Mouse (Mus musculus): Measurements from ENCODE around the gene Mcoln2. TPM values are rescaled to one million over a fixed set of nuclear protein-coding genes. Genes with fewer than 3 reads are reported as not detected.
A peak's percentile ranks its signal among the peaks of the same experiment; 100 is the strongest.

Mcoln2 gene
- total RNA-seq, 1 experiment: 0.40 TPM

DNA sequence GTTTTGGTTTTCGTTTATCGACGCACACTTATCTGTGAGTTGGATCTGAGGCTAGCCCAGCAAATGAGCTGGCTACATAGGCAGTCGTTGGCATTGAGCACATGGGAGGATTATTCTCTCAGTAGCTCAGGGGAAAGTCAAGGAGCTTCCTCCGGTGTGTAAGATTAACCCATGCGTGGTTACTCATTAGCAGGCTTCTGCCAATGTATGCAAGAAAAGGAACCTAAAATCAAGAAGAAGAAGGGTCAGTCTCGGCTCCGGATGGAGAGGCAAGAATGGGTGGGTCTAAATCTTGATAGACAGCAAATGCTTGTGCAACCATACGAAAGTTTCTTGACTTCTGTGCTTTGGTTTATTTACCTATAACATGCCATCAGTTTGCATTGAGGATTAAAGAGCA, 24.6 kb downstream of the Mcoln2 start:
- in situ Hi-C loops (cut with MboI; ENCODE audit: low sequenced_read_pairs in 2 of 2, unreplicated experiment in 2 of 2): no loop called here
- no peak for DNase-seq (ENCODE audit: low read depth, low spot score)
- Histone ChIP-seq H3K36me3 (ENCODE audit: control insufficient read depth, insufficient read depth, low read length, poor library complexity, severe bottlenecking) (no peaks in the 10 kb centered on the region), H3K27ac (ENCODE audit: insufficient read depth, low read depth, low read length, poor library complexity, severe bottlenecking) (no peak overlapping the region), H3K9ac (ENCODE audit: insufficient read depth, low read depth, low read length, poor library complexity, severe bottlenecking) (no peak overlapping the region), H3K4me3 (ENCODE audit: insufficient read depth in 1 of 2, low read depth in 1 of 2, low read length in 2 of 2, poor library complexity in 1 of 2, severe bottlenecking in 1 of 2) (no peak overlapping the region), H3K9me3 (ENCODE audit: control insufficient read depth, insufficient read depth, low read depth, low read length) (no peaks in the 10 kb centered on the region), H3K4me1 (ENCODE audit: control insufficient read depth in 2 of 2, insufficient read depth in 2 of 2, low read length in 2 of 2, poor library complexity in 1 of 2) (no peaks in the 10 kb centered on the region)
- TF ChIP-seq ZNF384 (IDR thresholded peaks at IDR 0.05; ENCODE audit: low read depth, low read length) (no peak), HCFC1 (IDR thresholded peaks at IDR 0.05; ENCODE audit: borderline replicate concordance, insufficient read depth, low read length) (no peak), CHD2 (IDR thresholded peaks at IDR 0.05; ENCODE audit: low read depth, low read length) (no peak), MAFK (IDR thresholded peaks at IDR 0.05; ENCODE audit: insufficient read depth, low read depth, low read length) (no peak), ZC3H11A (IDR thresholded peaks at IDR 0.05; ENCODE audit: borderline replicate concordance, low read depth, low read length) (no peak)

DNA sequence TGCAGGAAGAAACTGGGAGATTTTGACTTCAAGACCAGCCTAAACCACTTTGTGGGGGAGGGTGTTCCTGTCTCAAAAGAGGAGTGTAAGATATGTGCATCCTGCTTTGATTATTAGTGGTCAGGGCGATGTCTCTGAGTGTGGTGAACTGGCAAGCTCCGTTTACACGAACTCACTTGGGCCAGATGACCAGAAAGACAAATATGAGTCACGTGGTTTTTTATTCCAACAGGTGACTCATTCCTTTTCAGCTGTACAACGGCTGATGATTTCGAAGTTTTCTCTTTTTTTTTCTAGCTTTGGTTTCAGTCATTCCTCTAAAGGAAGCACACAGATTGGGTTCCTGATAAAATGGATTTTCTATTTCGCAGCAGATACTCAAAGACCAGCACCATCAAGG, 27.7 kb downstream of the Mcoln2 start:
- in situ Hi-C loops (cut with MboI; ENCODE audit: low sequenced_read_pairs in 2 of 2, unreplicated experiment in 2 of 2): loop anchor here (5.0 to 25.0 kb wide), 4 partner anchors 120 to 765 kb away; no protein-coding TSS in a partner anchor
- DNase-seq (ENCODE audit: low read depth, low spot score): no peak
- no peak for TF ChIP-seq ZC3H11A (IDR thresholded peaks at IDR 0.05; ENCODE audit: borderline replicate concordance, low read depth, low read length)
- no peak for TF ChIP-seq MAFK (IDR thresholded peaks at IDR 0.05; ENCODE audit: insufficient read depth, low read depth, low read length)
- no peak for TF ChIP-seq ZNF384 (IDR thresholded peaks at IDR 0.05; ENCODE audit: low read depth, low read length)
- TF ChIP-seq HCFC1 (IDR thresholded peaks at IDR 0.05; ENCODE audit: borderline replicate concordance, insufficient read depth, low read length): no peak
- no peak for TF ChIP-seq CHD2 (IDR thresholded peaks at IDR 0.05; ENCODE audit: low read depth, low read length)
- Histone ChIP-seq H3K9me3 (ENCODE audit: control insufficient read depth, insufficient read depth, low read depth, low read length) (no peaks in the 10 kb centered on the region), H3K9ac (ENCODE audit: insufficient read depth, low read depth, low read length, poor library complexity, severe bottlenecking) (no peak overlapping the region), H3K27ac (ENCODE audit: insufficient read depth, low read depth, low read length, poor library complexity, severe bottlenecking) (no peak overlapping the region), H3K4me1 (ENCODE audit: control insufficient read depth in 2 of 2, insufficient read depth in 2 of 2, low read length in 2 of 2, poor library complexity in 1 of 2) (peaks cover 0 to 3% of the 10 kb centered on the region in 2 experiments; a peak in 1 of 4 replicates), H3K4me3 (ENCODE audit: insufficient read depth in 1 of 2, low read depth in 1 of 2, low read length in 2 of 2, poor library complexity in 1 of 2, severe bottlenecking in 1 of 2) (no peak overlapping the region), H3K36me3 (ENCODE audit: control insufficient read depth, insufficient read depth, low read length, poor library complexity, severe bottlenecking) (no peaks in the 10 kb centered on the region)

DNA sequence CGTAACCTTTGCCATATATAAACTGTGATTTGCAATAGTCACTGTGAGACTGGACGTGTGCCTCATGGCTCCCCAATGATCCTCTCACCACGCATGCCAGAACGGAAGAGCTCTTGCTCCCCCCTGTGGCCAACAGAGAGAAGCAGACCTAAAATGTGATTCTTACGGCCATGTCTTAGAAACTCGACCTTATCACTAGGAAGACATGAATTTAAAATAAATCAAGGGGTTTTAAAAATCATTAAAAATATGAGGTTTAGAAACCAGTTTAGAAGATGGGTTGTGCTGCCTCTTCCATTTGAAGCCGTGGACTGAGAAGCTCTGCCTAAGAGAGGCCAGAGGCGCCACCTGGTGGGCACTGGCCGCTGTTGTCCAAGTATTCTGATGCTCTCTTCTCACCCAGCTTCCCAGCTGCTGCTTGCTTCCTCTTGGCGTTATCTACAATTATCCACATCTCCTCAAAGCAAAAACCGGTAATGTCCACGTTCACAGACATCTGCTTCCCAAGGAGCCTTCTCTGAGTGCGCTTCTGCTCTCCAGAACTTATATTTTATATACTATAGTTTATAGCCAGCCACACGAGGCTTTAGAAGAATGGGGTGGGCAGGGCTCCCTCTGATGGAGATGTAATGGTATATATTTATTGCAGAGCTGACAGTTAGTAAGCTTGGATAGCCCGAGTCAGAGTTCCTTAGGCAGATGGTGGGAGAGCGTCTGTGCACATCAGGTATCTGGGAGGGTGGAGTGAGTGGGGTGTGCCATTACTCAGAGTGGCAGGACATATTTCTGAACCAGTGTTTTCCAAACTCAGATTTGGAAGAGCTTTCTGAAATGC, 28.3 kb downstream of the Mcoln2 start:
- Histone ChIP-seq H3K36me3 (ENCODE audit: control insufficient read depth, insufficient read depth, low read length, poor library complexity, severe bottlenecking) (no peaks in the 10 kb centered on the region), H3K27ac (ENCODE audit: insufficient read depth, low read depth, low read length, poor library complexity, severe bottlenecking) (no peak overlapping the region), H3K9me3 (ENCODE audit: control insufficient read depth, insufficient read depth, low read depth, low read length) (no peaks in the 10 kb centered on the region), H3K4me3 (ENCODE audit: insufficient read depth in 1 of 2, low read depth in 1 of 2, low read length in 2 of 2, poor library complexity in 1 of 2, severe bottlenecking in 1 of 2) (peak overlapping the region in 1 of 2 experiments; percentile 49; a peak in 2 of 4 replicates), H3K9ac (ENCODE audit: insufficient read depth, low read depth, low read length, poor library complexity, severe bottlenecking) (no peak overlapping the region), H3K4me1 (ENCODE audit: control insufficient read depth in 2 of 2, insufficient read depth in 2 of 2, low read length in 2 of 2, poor library complexity in 1 of 2) (peaks cover 0 to 3% of the 10 kb centered on the region in 2 experiments; a peak in 1 of 4 replicates)
- DNase-seq (ENCODE audit: low read depth, low spot score): peak; percentile 72
- no peak for TF ChIP-seq ZNF384 (IDR thresholded peaks at IDR 0.05; ENCODE audit: low read depth, low read length)
- peak; percentile 74 for TF ChIP-seq ZC3H11A (IDR thresholded peaks at IDR 0.05; ENCODE audit: borderline replicate concordance, low read depth, low read length)
- no peak for TF ChIP-seq CHD2 (IDR thresholded peaks at IDR 0.05; ENCODE audit: low read depth, low read length)
- in situ Hi-C loops (cut with MboI; ENCODE audit: low sequenced_read_pairs in 2 of 2, unreplicated experiment in 2 of 2): loop anchor here (5.0 to 25.0 kb wide), 4 partner anchors 121 to 766 kb away; no protein-coding TSS in a partner anchor

DNA sequence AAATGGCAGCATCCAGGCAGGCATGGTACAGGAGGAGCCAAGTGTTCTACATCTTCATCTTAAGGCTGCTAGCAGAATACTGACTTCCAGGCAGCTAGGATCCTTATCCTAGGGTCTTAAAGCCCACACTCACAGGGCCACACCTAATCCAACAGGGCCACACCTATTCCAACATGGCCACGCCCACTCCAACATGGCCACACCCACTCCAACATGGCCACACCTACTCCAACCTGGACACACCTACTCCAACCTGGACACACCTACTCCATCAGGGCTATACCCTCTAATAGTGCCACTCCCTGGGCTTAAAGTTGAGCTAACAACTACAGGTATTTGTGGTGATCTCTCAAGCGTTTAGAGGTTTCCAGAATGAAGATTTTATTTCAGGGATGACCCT, 30.7 kb downstream of the Mcoln2 start:
- in situ Hi-C loops (cut with MboI; ENCODE audit: low sequenced_read_pairs in 2 of 2, unreplicated experiment in 2 of 2): loop anchor here in 1 of 2 experiments (25.0 kb wide), 1 partner anchor 768 kb away; no protein-coding TSS in a partner anchor
- DNase-seq (ENCODE audit: low read depth, low spot score): peak; percentile 43
- Histone ChIP-seq H3K4me1 (ENCODE audit: control insufficient read depth in 2 of 2, insufficient read depth in 2 of 2, low read length in 2 of 2, poor library complexity in 1 of 2) (peaks cover 0 to 3% of the 10 kb centered on the region in 2 experiments; a peak in 1 of 4 replicates), H3K9me3 (ENCODE audit: control insufficient read depth, insufficient read depth, low read depth, low read length) (no peaks in the 10 kb centered on the region), H3K27ac (ENCODE audit: insufficient read depth, low read depth, low read length, poor library complexity, severe bottlenecking) (no peak overlapping the region), H3K9ac (ENCODE audit: insufficient read depth, low read depth, low read length, poor library complexity, severe bottlenecking) (no peak overlapping the region), H3K36me3 (ENCODE audit: control insufficient read depth, insufficient read depth, low read length, poor library complexity, severe bottlenecking) (no peaks in the 10 kb centered on the region), H3K4me3 (ENCODE audit: insufficient read depth in 1 of 2, low read depth in 1 of 2, low read length in 2 of 2, poor library complexity in 1 of 2, severe bottlenecking in 1 of 2) (no peak overlapping the region)
- TF ChIP-seq ZNF384 (IDR thresholded peaks at IDR 0.05; ENCODE audit: low read depth, low read length): no peak
- no peak for TF ChIP-seq CHD2 (IDR thresholded peaks at IDR 0.05; ENCODE audit: low read depth, low read length)
- no peak for TF ChIP-seq MAFK (IDR thresholded peaks at IDR 0.05; ENCODE audit: insufficient read depth, low read depth, low read length)
- TF ChIP-seq HCFC1 (IDR thresholded peaks at IDR 0.05; ENCODE audit: borderline replicate concordance, insufficient read depth, low read length): no peak
- TF ChIP-seq ZC3H11A (IDR thresholded peaks at IDR 0.05; ENCODE audit: borderline replicate concordance, low read depth, low read length): no peak
